Mouse (Mus musculus) ES-Bruce4 (cell line): Measurements from ENCODE around the gene Klf11.

Experiments used
- CTCF ChIP-seq: IDR thresholded peaks from one replicate; pipeline ENCODE4 v1.8.1; 2011; ENCODE audit warnings: low read depth, low read length
- EP300 ChIP-seq: IDR thresholded peaks from 2 replicates; pipeline ENCODE4 v1.6.1; 2011; ENCODE audit warnings: low read depth, low read length; ENCODE audit not compliant: insufficient read depth
- POLR2A ChIP-seq: IDR thresholded peaks from one replicate; pipeline ENCODE4 v1.8.1; 2011; ENCODE audit warnings: low read length; ENCODE audit not compliant: insufficient read depth

DNA sequence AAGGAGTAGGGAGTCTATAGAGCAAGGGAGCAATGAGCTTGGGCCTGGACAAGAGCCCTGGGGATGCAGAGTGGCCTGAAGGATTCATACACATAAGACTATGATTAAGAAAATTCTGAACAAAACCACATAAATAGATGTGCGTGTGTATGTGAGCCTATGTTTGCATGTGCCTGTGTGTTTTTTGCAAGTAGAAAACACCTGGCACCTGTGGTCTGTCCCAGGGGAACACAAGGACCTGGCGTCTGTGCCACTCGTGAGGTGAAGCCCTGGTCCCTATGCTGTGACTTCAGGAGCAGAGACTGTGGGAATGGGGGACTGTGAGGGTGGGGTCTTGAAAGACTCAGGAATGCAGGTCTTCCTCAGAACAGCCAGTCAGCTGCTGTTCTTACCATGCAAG is 16.4 kb upstream of the Klf11 start:
- TF ChIP-seq CTCF (no peak), EP300 (no peak), POLR2A (no peak)
